Mouse (Mus musculus): Measurements from ENCODE around the gene Kmt5b. TPM values are rescaled to one million over a fixed set of nuclear protein-coding genes. Genes with fewer than 3 reads are reported as not detected.

Kmt5b gene
- polyA plus RNA-seq (2014; fragmentation: Illumina TruSeq; extraction: RNeasy Lipid Tissue Mini Kit (QIAGEN cat#74804); ENCODE audit: low read depth, low replicate concordance), result 203 TPM

GRCm38 (mm10) chr19:3767276-3767780, at the start of gene Kmt5b:
Gene Kmt5b (plus strand): TSS chr19:3767421.

GRCm38 (mm10) chr19:3851502-3851962, 84.3 kb downstream of the Kmt5b start, which contains the start of gene Chka:
Gene Chka (plus strand): TSS chr19:3851773.

Other genes with a start within 250 kb of the Kmt5b start
- 199 TPM for gene Ppp6r3, start 191.7 kb upstream of the Kmt5b start, polyA plus RNA-seq (2014; fragmentation: Illumina TruSeq; extraction: RNeasy Lipid Tissue Mini Kit (QIAGEN cat#74804); ENCODE audit: low read depth, low replicate concordance)
- gene Lrp5, start 80.9 kb upstream of the Kmt5b start, polyA plus RNA-seq (2014; fragmentation: Illumina TruSeq; extraction: RNeasy Lipid Tissue Mini Kit (QIAGEN cat#74804); ENCODE audit: low read depth, low replicate concordance), result 1.7 TPM
- 6.4 TPM for gene 1810055G02Rik, start 59.1 kb upstream of the Kmt5b start, polyA plus RNA-seq (2014; fragmentation: Illumina TruSeq; extraction: RNeasy Lipid Tissue Mini Kit (QIAGEN cat#74804); ENCODE audit: low read depth, low replicate concordance)
- gene Chka, start 84.4 kb downstream of the Kmt5b start, polyA plus RNA-seq (2014; fragmentation: Illumina TruSeq; extraction: RNeasy Lipid Tissue Mini Kit (QIAGEN cat#74804); ENCODE audit: low read depth, low replicate concordance), result 119 TPM
- gene Tcirg1, start 139.7 kb downstream of the Kmt5b start, polyA plus RNA-seq (2014; fragmentation: Illumina TruSeq; extraction: RNeasy Lipid Tissue Mini Kit (QIAGEN cat#74804); ENCODE audit: low read depth, low replicate concordance), result 2.0 TPM
- 10.0 TPM for gene Ndufs8, start 145.4 kb downstream of the Kmt5b start, polyA plus RNA-seq (2014; fragmentation: Illumina TruSeq; extraction: RNeasy Lipid Tissue Mini Kit (QIAGEN cat#74804); ENCODE audit: low read depth, low replicate concordance)
- 9.5 TPM for gene Aldh3b1, start 162.4 kb downstream of the Kmt5b start, polyA plus RNA-seq (2014; fragmentation: Illumina TruSeq; extraction: RNeasy Lipid Tissue Mini Kit (QIAGEN cat#74804); ENCODE audit: low read depth, low replicate concordance)
- 2.3 TPM for gene Unc93b1, start 167.8 kb downstream of the Kmt5b start, polyA plus RNA-seq (2014; fragmentation: Illumina TruSeq; extraction: RNeasy Lipid Tissue Mini Kit (QIAGEN cat#74804); ENCODE audit: low read depth, low replicate concordance)
- not detected for gene Aldh3b3, start 191.2 kb downstream of the Kmt5b start, polyA plus RNA-seq (2014; fragmentation: Illumina TruSeq; extraction: RNeasy Lipid Tissue Mini Kit (QIAGEN cat#74804); ENCODE audit: low read depth, low replicate concordance)
- 0.99 TPM for gene Aldh3b2, start 204.9 kb downstream of the Kmt5b start, polyA plus RNA-seq (2014; fragmentation: Illumina TruSeq; extraction: RNeasy Lipid Tissue Mini Kit (QIAGEN cat#74804); ENCODE audit: low read depth, low replicate concordance)
- 3.2 TPM for gene Acy3, start 219.1 kb downstream of the Kmt5b start, polyA plus RNA-seq (2014; fragmentation: Illumina TruSeq; extraction: RNeasy Lipid Tissue Mini Kit (QIAGEN cat#74804); ENCODE audit: low read depth, low replicate concordance)
- gene Tbx10, start 225.3 kb downstream of the Kmt5b start, polyA plus RNA-seq (2014; fragmentation: Illumina TruSeq; extraction: RNeasy Lipid Tissue Mini Kit (QIAGEN cat#74804); ENCODE audit: low read depth, low replicate concordance), result not detected
- gene Nudt8, start 233.2 kb downstream of the Kmt5b start, polyA plus RNA-seq (2014; fragmentation: Illumina TruSeq; extraction: RNeasy Lipid Tissue Mini Kit (QIAGEN cat#74804); ENCODE audit: low read depth, low replicate concordance), result not detected
- gene Gm49405, start 233.2 kb downstream of the Kmt5b start, polyA plus RNA-seq (2014; fragmentation: Illumina TruSeq; extraction: RNeasy Lipid Tissue Mini Kit (QIAGEN cat#74804); ENCODE audit: low read depth, low replicate concordance), result not detected
- gene Doc2g, start 235.9 kb downstream of the Kmt5b start, polyA plus RNA-seq (2014; fragmentation: Illumina TruSeq; extraction: RNeasy Lipid Tissue Mini Kit (QIAGEN cat#74804); ENCODE audit: low read depth, low replicate concordance), result not detected
- gene Ndufv1, start 245.4 kb downstream of the Kmt5b start, polyA plus RNA-seq (2014; fragmentation: Illumina TruSeq; extraction: RNeasy Lipid Tissue Mini Kit (QIAGEN cat#74804); ENCODE audit: low read depth, low replicate concordance), result 6.6 TPM